Mouse (Mus musculus) liver, postnatal 0 days (tissue): ENCODE measurements around the gene Hba-a1. TPM values are rescaled to one million over a fixed set of nuclear protein-coding genes. Genes with fewer than 3 reads are reported as not detected.

Source experiments
- ATAC-seq: fragments of 200-750 bp; cut with Nextera tagmentation; 2 replicates; pipeline ENCODE4 v1.8.0; 2017; ENCODE audit warnings: mild to moderate bottlenecking, moderate library complexity
- DNase-seq: peaks from one replicate; pipeline ENCODE4 v3.0.0-alpha.2; 2016
- H3K27ac ChIP-seq: fragments of 300-500 bp; sonication (generic); 2 replicates; pipeline ENCODE4 v1.5.1; 2014; ENCODE audit warnings: antibody characterized with exemption, moderate library complexity, mild to moderate bottlenecking, low read depth
- H3K27me3 ChIP-seq: fragments of 300-500 bp; sonication (generic); 2 replicates; pipeline ENCODE4 v1.6.1; 2014; ENCODE audit warnings: low read length, control low read depth, mixed read lengths; ENCODE audit not compliant: insufficient read depth
- H3K36me3 ChIP-seq: fragments of 300-500 bp; sonication (generic); replicated peaks from 2 replicates; pipeline ENCODE4 v1.6.1; 2014; ENCODE audit warnings: mild to moderate bottlenecking, control low read depth, low read length, moderate library complexity, mixed read lengths; ENCODE audit not compliant: insufficient read depth
- H3K4me1 ChIP-seq: fragments of 300-500 bp; sonication (generic); 2 replicates; pipeline ENCODE4 v1.6.1; 2014; ENCODE audit warnings: antibody characterized with exemption, mild to moderate bottlenecking, control low read depth; ENCODE audit not compliant: insufficient read depth
- H3K4me2 ChIP-seq: fragments of 300-500 bp; sonication (generic); 2 replicates; pipeline ENCODE4 v1.6.1; 2014; ENCODE audit warnings: low read depth, mild to moderate bottlenecking, low read length, moderate library complexity, mixed read lengths
- H3K4me3 ChIP-seq: fragments of 300-500 bp; sonication (generic); 2 replicates; pipeline ENCODE4 v1.5.1; 2014; ENCODE audit warnings: low read depth, low read length
- H3K9ac ChIP-seq: fragments of 300-500 bp; sonication (generic); replicated peaks from 2 replicates; pipeline ENCODE4 v1.6.1; 2014; ENCODE audit warnings: mild to moderate bottlenecking, moderate library complexity
- H3K9me3 ChIP-seq: fragments of 300-500 bp; sonication (generic); 2 replicates; pipeline ENCODE4 v1.6.1; 2016; ENCODE audit warnings: mild to moderate bottlenecking, control low read depth, low read length, mixed read lengths
- CTCF ChIP-seq: sonication (generic); IDR thresholded peaks from 2 replicates; pipeline ENCODE4 v1.5.1; 2016; ENCODE audit warnings: antibody characterized with exemption, low read depth
- EP300 ChIP-seq: IDR thresholded peaks from 2 replicates; pipeline ENCODE4 v1.6.1; 2016; ENCODE audit warnings: antibody characterized with exemption, low read depth, mild to moderate bottlenecking
- WGBS: fragments of 180-500 bp; shearing (Covaris S2); extraction: QIAGEN DNeasy Blood & Tissue Kit; methylation state at CpG from one replicate; pipeline ENCODE4 v1.1.7; 2014; ENCODE audit not compliant: insufficient replicate concordance; 5-methylcytosine and 5-hydroxymethylcytosine counted together
- polyA plus RNA-seq: library from polyadenylated mRNA; unstranded; fragments of >200 nt; fragmentation: Nextera tagmentation; extraction: Ambion mirVana; gene quantifications from 2 replicates; pipeline ENCODE4 v1.2.1, GENCODE M21; 2015

The Hba-a1 gene
- polyA plus RNA-seq, 1 experiment from 2014 or later: 32,136 TPM

GRCm38 (mm10) chr11:32302824-32303419 is 19.6 kb downstream of the Hba-a1 start:
- DNase-seq: no peak
- Histone ChIP-seq H3K27ac (no peak overlapping the region), H3K9me3 (no peaks in the 10 kb centered on the region), H3K9ac (no peak overlapping the region), H3K4me3 (no peak overlapping the region), H3K4me1 (no peaks in the 10 kb centered on the region), H3K4me2 (no peak overlapping the region), H3K27me3 (no peaks in the 10 kb centered on the region), H3K36me3 (0 out of 2 replicates have a peak, but pooled peaks cover 2% of the 10 kb centered on the region)
- TF ChIP-seq CTCF: no peak
- 20% methylated on average over 2 of the region's 2 CpGs for WGBS
- no peak for ATAC-seq

- no peaks in the 10 kb centered on the region for H3K9me3 ChIP-seq
- DNase-seq (no peak), ATAC-seq (no peak)
- H3K4me1 ChIP-seq: no peaks in the 10 kb centered on the region
- no peak overlapping the region for H3K9ac ChIP-seq
- H3K27ac ChIP-seq: no peak overlapping the region
- TF ChIP-seq CTCF (no peak), EP300 (no peak)
- H3K4me2 ChIP-seq: no peak overlapping the region
- H3K36me3 ChIP-seq: 0 out of 2 replicates have a peak, but pooled peaks cover 2% of the 10 kb centered on the region
- 75% methylated on average over 1 of the region's 1 CpGs for WGBS
- no peak overlapping the region for H3K4me3 ChIP-seq
- no peaks in the 10 kb centered on the region for H3K27me3 ChIP-seq
Observed at GRCm38 (mm10) chr11:32303455-32303854, 20.1 kb downstream of the Hba-a1 start.

GRCm38 (mm10) chr11:32307006-32307405 is 23.7 kb downstream of the Hba-a1 start:
- Histone ChIP-seq H3K27me3 (no peaks in the 10 kb centered on the region), H3K27ac (no peak overlapping the region), H3K4me3 (no peak overlapping the region), H3K9ac (no peak overlapping the region), H3K4me1 (no peaks in the 10 kb centered on the region), H3K4me2 (no peak overlapping the region), H3K9me3 (no peaks in the 10 kb centered on the region), H3K36me3 (no peaks in the 10 kb centered on the region)
- TF ChIP-seq EP300 (no peak), CTCF (no peak)
- DNase-seq: no peak
- ATAC-seq: peak; percentile 25; the same call in 1 of the 2 replicates
- 45% methylated on average over 1 of the region's 1 CpGs for WGBS

- DNase-seq (no peak), ATAC-seq (no peak)
- H3K9ac ChIP-seq: no peak overlapping the region
- TF ChIP-seq EP300: no peak
- no peaks in the 10 kb centered on the region for H3K27me3 ChIP-seq
- no peak overlapping the region for H3K27ac ChIP-seq
- H3K4me3 ChIP-seq: no peak overlapping the region
- WGBS: 60% methylated on average over 4 of the region's 4 CpGs
- no peaks in the 10 kb centered on the region for H3K9me3 ChIP-seq
- no peaks in the 10 kb centered on the region for H3K4me1 ChIP-seq
- H3K4me2 ChIP-seq: no peak overlapping the region
- no peaks in the 10 kb centered on the region for H3K36me3 ChIP-seq
Observed at GRCm38 (mm10) chr11:32309446-32309845, 26.1 kb downstream of the Hba-a1 start.

- Histone ChIP-seq H3K9ac (no peak overlapping the region), H3K9me3 (no peaks in the 10 kb centered on the region), H3K4me2 (no peak overlapping the region), H3K4me1 (no peaks in the 10 kb centered on the region), H3K36me3 (no peaks in the 10 kb centered on the region), H3K27me3 (no peaks in the 10 kb centered on the region), H3K4me3 (no peak overlapping the region), H3K27ac (no peak overlapping the region)
- ATAC-seq (no peak), DNase-seq (no peak)
- WGBS: 62% methylated on average over 3 of the region's 3 CpGs
- TF ChIP-seq CTCF (no peak), EP300 (no peak)
Observed at GRCm38 (mm10) chr11:32309928-32310327, 26.6 kb downstream of the Hba-a1 start.

- WGBS: 65% methylated on average over 3 of the region's 3 CpGs
- H3K27me3 ChIP-seq: no peaks in the 10 kb centered on the region
Observed at GRCm38 (mm10) chr11:32316009-32316408, 32.7 kb downstream of the Hba-a1 start.

More at GRCm38 (mm10) chr11:32316009-32316408, 32.7 kb downstream of the Hba-a1 start:
- Histone ChIP-seq H3K36me3 (no peaks in the 10 kb centered on the region), H3K4me3 (no peak overlapping the region), H3K4me1 (no peaks in the 10 kb centered on the region), H3K9me3 (no peaks in the 10 kb centered on the region), H3K4me2 (no peak overlapping the region), H3K27ac (no peak overlapping the region), H3K9ac (no peak overlapping the region)
- DNase-seq: no peak
- TF ChIP-seq CTCF (no peak), EP300 (no peak)
- ATAC-seq: no peak
